Mouse (Mus musculus) CH12.LX (cell line): ENCODE results near the gene 2200002D01Rik. TPM values are rescaled to one million over a fixed set of nuclear protein-coding genes. Genes with fewer than 3 reads are reported as not detected.

ENCODE experiments used
- DNase-seq: peaks from one replicate; pipeline ENCODE4 v3.0.0-alpha.2; 2013; ENCODE audit errors: extremely low read depth
- H3K27ac ChIP-seq: 2 replicates; pipeline ENCODE4 v1.5.1; 2012; ENCODE audit warnings: low read depth, mild to moderate bottlenecking, control low read depth, moderate library complexity; ENCODE audit not compliant: insufficient read depth
- H3K27me3 ChIP-seq: replicated peaks from 2 replicates; pipeline ENCODE3; 2012; ENCODE audit warnings: inconsistent platforms
- H3K36me3 ChIP-seq, 2 experiments: replicated peaks in 1 of 2; 2 replicates each; pipeline versions ENCODE3 to v1.6.1; 2012; ENCODE audit warnings: inconsistent platforms in 1 of 2, low read length in 1 of 2, mild to moderate bottlenecking in 1 of 2, mixed read lengths in 1 of 2, moderate library complexity in 1 of 2; ENCODE audit not compliant: control insufficient read depth in 1 of 2, insufficient read depth in 1 of 2
- H3K4me1 ChIP-seq, 2 experiments: 2 replicates each; pipeline ENCODE4 v1.6.1; 2012; ENCODE audit warnings: inconsistent platforms in 1 of 2, moderate library complexity in 1 of 2; ENCODE audit not compliant: insufficient read depth in 2 of 2, control insufficient read depth in 1 of 2
- H3K4me2 ChIP-seq: 2 replicates; pipeline ENCODE4 v1.6.1; 2012; ENCODE audit warnings: low read depth, mild to moderate bottlenecking, control low read depth; ENCODE audit not compliant: poor library complexity, insufficient read depth, severe bottlenecking
- H3K4me3 ChIP-seq, 3 experiments: fragments of 150-350 bp in 1 of 3; sonication (generic) in 1 of 3; replicated peaks in 1 of 3; 2 replicates each; pipeline versions ENCODE3 to v1.5.1; 2011 to 2012; ENCODE audit warnings: low read depth in 2 of 3, low read length in 2 of 3, mild to moderate bottlenecking in 2 of 3, moderate library complexity in 2 of 3, control low read depth in 1 of 3, improper control_type of control experiment in 1 of 3, inconsistent platforms in 1 of 3, mixed read lengths in 1 of 3; ENCODE audit not compliant: poor library complexity in 1 of 3
- H3K79me2 ChIP-seq: replicated peaks from 2 replicates; pipeline ENCODE4 v1.6.1; 2012; ENCODE audit warnings: mild to moderate bottlenecking, moderate library complexity; ENCODE audit not compliant: control insufficient read depth, poor library complexity, insufficient read depth, severe bottlenecking; ENCODE audit errors: extremely low read depth
- H3K9ac ChIP-seq: 2 replicates; pipeline ENCODE4 v1.6.1; 2012; ENCODE audit warnings: low read depth, mild to moderate bottlenecking, control low read depth, moderate library complexity; ENCODE audit not compliant: insufficient read depth
- H3K9me3 ChIP-seq: replicated peaks from 2 replicates; pipeline ENCODE3; 2012; ENCODE audit warnings: low read length, inconsistent platforms, mixed read lengths
- BHLHE40 ChIP-seq: IDR thresholded peaks from 2 replicates; pipeline ENCODE4 v1.6.1; 2011; ENCODE audit warnings: mild to moderate bottlenecking, low read depth, low read length, improper control_type of control experiment
- CHD2 ChIP-seq: IDR thresholded peaks from 2 replicates; pipeline ENCODE4 v1.6.1; 2011; ENCODE audit warnings: low read length, improper control_type of control experiment
- CTCF ChIP-seq, 2 experiments: IDR thresholded peaks in 1 of 2; conservative IDR thresholded peaks in 1 of 2; 2 replicates each; pipeline ENCODE4 v1.5.1; 2011 to 2012; ENCODE audit warnings: low read depth in 2 of 2, low read length in 2 of 2, improper control_type of control experiment in 1 of 2, inconsistent platforms in 1 of 2, mild to moderate bottlenecking in 1 of 2, moderate library complexity in 1 of 2
- ELF1 ChIP-seq: IDR thresholded peaks from 2 replicates; pipeline ENCODE4 v1.6.1; 2014; ENCODE audit warnings: low read depth, mild to moderate bottlenecking, inconsistent platforms, low read length, improper control_type of control experiment
- EP300 ChIP-seq: IDR thresholded peaks from 2 replicates; pipeline ENCODE4 v1.6.1; 2011; ENCODE audit warnings: low read length, improper control_type of control experiment
- GABPA ChIP-seq: IDR thresholded peaks from 2 replicates; pipeline ENCODE4 v1.6.1; 2012; ENCODE audit warnings: low read depth, low read length, improper control_type of control experiment, inconsistent platforms; ENCODE audit not compliant: insufficient replicate concordance
- KAT2A ChIP-seq: IDR thresholded peaks from 2 replicates; pipeline ENCODE4 v1.6.1; 2012; ENCODE audit warnings: low read length, improper control_type of control experiment, inconsistent platforms; ENCODE audit not compliant: insufficient replicate concordance
- MAX ChIP-seq: IDR thresholded peaks from 2 replicates; pipeline ENCODE4 v1.6.1; 2011; ENCODE audit warnings: low read length, improper control_type of control experiment
- MAZ ChIP-seq: IDR thresholded peaks from 2 replicates; pipeline ENCODE4 v1.6.1; 2012; ENCODE audit warnings: low read depth, mild to moderate bottlenecking, inconsistent platforms, low read length, improper control_type of control experiment, moderate library complexity
- MXI1 ChIP-seq: IDR thresholded peaks from 2 replicates; pipeline ENCODE4 v1.6.1; 2011; ENCODE audit warnings: mild to moderate bottlenecking, low read depth, low read length, improper control_type of control experiment
- MYC ChIP-seq: IDR thresholded peaks from 2 replicates; pipeline ENCODE4 v1.6.1; 2011; ENCODE audit warnings: low read depth, mild to moderate bottlenecking, improper control_type of control experiment, low read length
- NRF1 ChIP-seq: IDR thresholded peaks from 2 replicates; pipeline ENCODE4 v1.6.1; 2014; ENCODE audit warnings: low read depth, mild to moderate bottlenecking, inconsistent platforms, low read length, improper control_type of control experiment, moderate library complexity
- PAX5 ChIP-seq: IDR thresholded peaks from 2 replicates; pipeline ENCODE4 v1.6.1; 2012; ENCODE audit warnings: low read length, inconsistent platforms, mixed read lengths
- POLR2A ChIP-seq: IDR thresholded peaks from 2 replicates; pipeline ENCODE4 v1.6.1; 2011; ENCODE audit warnings: low read depth, mild to moderate bottlenecking, improper control_type of control experiment, low read length
- RAD21 ChIP-seq: IDR thresholded peaks from 2 replicates; pipeline ENCODE4 v1.6.1; 2011; ENCODE audit warnings: low read depth, mild to moderate bottlenecking, low read length, improper control_type of control experiment, moderate library complexity
- SIN3A ChIP-seq: IDR thresholded peaks from 2 replicates; pipeline ENCODE4 v1.6.1; 2012; ENCODE audit warnings: low read length, improper control_type of control experiment, inconsistent platforms
- SMC3 ChIP-seq: IDR thresholded peaks from 2 replicates; pipeline ENCODE4 v1.6.1; 2011; ENCODE audit warnings: low read depth, low read length, improper control_type of control experiment
- TBP ChIP-seq: conservative IDR thresholded peaks from 2 replicates; pipeline ENCODE4 v1.6.1; 2011; ENCODE audit warnings: low read depth, low read length, improper control_type of control experiment
- TCF12 ChIP-seq: IDR thresholded peaks from 2 replicates; pipeline ENCODE4 v1.6.1; 2014; ENCODE audit warnings: low read depth, mild to moderate bottlenecking, inconsistent platforms, low read length, improper control_type of control experiment
- UBTF ChIP-seq: IDR thresholded peaks from 2 replicates; pipeline ENCODE4 v1.6.1; 2012; ENCODE audit warnings: low read depth, mild to moderate bottlenecking, inconsistent platforms, low read length, improper control_type of control experiment, moderate library complexity
- USF2 ChIP-seq: conservative IDR thresholded peaks from 2 replicates; pipeline ENCODE4 v1.6.1; 2011; ENCODE audit warnings: low read depth, low read length, improper control_type of control experiment
- dilution Hi-C: fragments of 300-500 bp; cut with MboI; formaldehyde crosslinking; loops from 2 replicates; pipeline ENCODE4 v1.14.3; 2020; ENCODE audit warnings: low sequenced_read_pairs; ENCODE audit not compliant: extremely low pct_unique_long_range_greater_than_20kb, extremely low pct_ligation_motif_present
- in situ Hi-C: fragments of 300-500 bp; cut with MboI; formaldehyde crosslinking; loops from 3 replicates; pipeline ENCODE4 v1.14.3; 2019; ENCODE audit warnings: low sequenced_read_pairs, low pct_ligation_motif_present, low pct_unique_long_range_greater_than_20kb, mixed read lengths
- polyA plus RNA-seq: library from polyadenylated mRNA; unstranded; fragments of >175 nt; gene quantifications from 2 replicates; pipeline ENCODE4 v1.2.1, GENCODE M21; 2012; ENCODE audit warnings: low read depth; ENCODE audit not compliant: insufficient read length
- total RNA-seq, 2 experiments: library from RNA; depleted of rRNA; stranded (reverse); fragments of 300-350 nt in 1 of 2; fragments of >200 nt in 1 of 2; gene quantifications; 2 replicates each; pipeline ENCODE4 v1.2.3; 2012 to 2014

Gene 2200002D01Rik
- total and polyA plus RNA-seq, 3 experiments = 5.8 TPM; not detected in 2

- in situ Hi-C loops = no loop called here
- peaks cover 0 to 4% of the 10 kb centered on the region in 2 experiments; a peak in 2 of 4 replicates for H3K4me1 ChIP-seq
- H3K9ac ChIP-seq = no peak overlapping the region
- DNase-seq = no peak
- H3K9me3 ChIP-seq = peaks cover 3% of the 10 kb centered on the region
- H3K36me3 ChIP-seq = no peaks in the 10 kb centered on the region
- H3K79me2 ChIP-seq = no peaks in the 10 kb centered on the region
- no peak overlapping the region for H3K4me3 ChIP-seq
- no peak overlapping the region for H3K27ac ChIP-seq
- H3K27me3 ChIP-seq = peaks cover 49% of the 10 kb centered on the region
- no peak overlapping the region for H3K4me2 ChIP-seq
- dilution Hi-C loops = no loop called here
- TF ChIP-seq UBTF (no peak), GABPA (no peak), EP300 (no peak), RAD21 (no peak), TBP (no peak)
Measured at GRCm38 (mm10) chr7:29283876-29284275, 35.6 kb upstream of the 2200002D01Rik start.

- in situ Hi-C loops = no loop called here
- H3K9ac ChIP-seq = no peak overlapping the region
- peak overlapping the region in 1 of 3 experiments; percentile 65 for H3K4me3 ChIP-seq
- peaks cover 0 to 4% of the 10 kb centered on the region in 2 experiments; a peak in 2 of 4 replicates for H3K4me1 ChIP-seq
- H3K79me2 ChIP-seq = no peaks in the 10 kb centered on the region
- H3K27me3 ChIP-seq = peaks cover 42% of the 10 kb centered on the region
- DNase-seq = no peak
- dilution Hi-C loops = no loop called here
- peak overlapping the region; percentile 80 for H3K4me2 ChIP-seq
- H3K9me3 ChIP-seq = peaks cover 3% of the 10 kb centered on the region
- TF ChIP-seq USF2 = no peak
- no peak for TF ChIP-seq SMC3
- TF ChIP-seq MXI1 = no peak
- no peak for TF ChIP-seq POLR2A
- no peak overlapping the region for H3K27ac ChIP-seq
- H3K36me3 ChIP-seq = no peaks in the 10 kb centered on the region
Measured at GRCm38 (mm10) chr7:29282074-29282554, 33.8 kb upstream of the 2200002D01Rik start.

GRCm38 (mm10) chr7:29281201-29282073 lies 33.2 kb upstream of the 2200002D01Rik start, which contains the start of gene Spint2:
Gene Spint2, minus strand, starts transcription at chr7:29281912.
- H3K27ac ChIP-seq = no peak within 1 kb of the TSS

More at GRCm38 (mm10) chr7:29281201-29282073, 33.2 kb upstream of the 2200002D01Rik start, which contains the start of gene Spint2:
- in situ Hi-C loops (no loop called here), dilution Hi-C loops (no loop called here)
- Histone ChIP-seq H3K9ac (peak within 1 kb of the TSS; percentile 64), H3K9me3 (peaks cover 3% of the 10 kb centered on the region), H3K4me3 (peak within 1 kb of the TSS in 2 of 3 experiments; percentile 41 to 65), H3K27me3 (peaks cover 37% of the 10 kb centered on the region), H3K4me2 (peak within 1 kb of the TSS; percentile 80)
- DNase-seq = no peak
- TF ChIP-seq UBTF (0 out of 2 replicates have a peak, but pooled peaks have one; percentile 49), MAX (peak; percentile 68; the same call in 1 of the 2 replicates), MYC (no peak), POLR2A (peak; percentile 66), BHLHE40 (peak; percentile 21; the same call in 1 of the 2 replicates), TCF12 (peak; percentile 45; the same call in 1 of the 2 replicates), ELF1 (no peak), KAT2A (no peak), SIN3A (0 out of 2 replicates have a peak, but pooled peaks have one; percentile 36), CHD2 (peak; percentile 90), MAZ (no peak), NRF1 (peak; percentile 87), CTCF (conservative IDR thresholded peaks at IDR 0.05 in 1 of 2, IDR thresholded peaks at IDR 0.05 in 1 of 2; ENCODE audit: low read depth in 2 of 2, low read length in 2 of 2) (peak in 1 of 2 experiments; percentile 16; a peak in 1 of 4 replicates), PAX5 (no peak), SMC3 (no peak)
- TF ChIP-seq, all 38 proteins: peak for 9
- Histone ChIP-seq H3K79me2 (no peaks in the 10 kb centered on the region), H3K4me1 (peaks cover 0 to 4% of the 10 kb centered on the region in 2 experiments; a peak in 2 of 4 replicates), H3K36me3 (no peaks in the 10 kb centered on the region)
